Mouse (Mus musculus) cerebellum, postnatal 10 days (tissue): ENCODE measurements at regions not wholly inside any gene's neighbourhood (a gene's known extent, or its start where the extent isn't known, plus 50 kb on each side); places are given as distances from the start of the nearest gene placed in this dataset.

Experiments
- DNase-seq, 2 experiments: peaks; one replicate each; pipeline ENCODE4 v3.0.0; 2021; ENCODE audit warnings: mixed read lengths in 2 of 2

DNA sequence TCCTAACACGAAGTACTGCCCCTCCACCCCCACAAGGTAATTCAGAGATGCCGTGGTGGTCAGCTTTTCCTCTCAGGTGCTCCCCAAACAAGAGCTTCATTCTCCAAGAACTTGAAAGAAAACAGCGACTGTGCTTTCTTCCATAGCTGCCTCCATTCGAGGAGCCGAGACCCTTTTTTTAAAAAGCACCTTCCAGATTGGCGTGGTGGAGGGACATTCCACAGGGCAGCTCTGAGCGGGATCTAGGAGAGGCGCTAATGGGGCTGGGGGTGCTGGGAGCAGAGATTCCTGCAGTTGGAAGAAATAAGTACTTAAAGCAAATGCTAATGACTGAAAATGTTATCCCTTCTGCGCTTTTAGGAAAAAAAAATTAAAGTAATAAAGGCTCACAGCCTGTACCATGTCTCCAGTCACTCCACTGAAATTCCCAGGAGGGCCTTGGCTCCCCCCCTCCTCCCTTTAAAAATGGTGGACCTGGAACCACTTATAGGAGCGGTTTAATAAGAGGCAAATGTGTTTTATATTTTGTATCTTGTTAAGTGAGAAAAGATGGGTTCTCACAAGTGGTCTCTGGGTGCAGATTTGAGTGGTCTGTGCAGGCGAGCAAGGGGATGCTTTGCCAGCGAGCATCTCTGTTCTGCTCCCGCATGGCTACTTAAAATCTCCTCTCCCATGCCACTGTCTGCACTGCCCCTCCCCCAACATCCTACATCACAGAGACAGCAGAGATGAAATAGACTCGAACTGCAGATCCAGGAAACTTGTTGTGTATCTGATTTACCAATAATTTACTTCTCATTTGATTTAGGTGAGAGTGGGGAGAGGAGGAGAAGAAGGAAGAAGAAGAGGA lies 77.4 kb upstream of the Zfhx3 start:
- DNase-seq = no peak

DNA sequence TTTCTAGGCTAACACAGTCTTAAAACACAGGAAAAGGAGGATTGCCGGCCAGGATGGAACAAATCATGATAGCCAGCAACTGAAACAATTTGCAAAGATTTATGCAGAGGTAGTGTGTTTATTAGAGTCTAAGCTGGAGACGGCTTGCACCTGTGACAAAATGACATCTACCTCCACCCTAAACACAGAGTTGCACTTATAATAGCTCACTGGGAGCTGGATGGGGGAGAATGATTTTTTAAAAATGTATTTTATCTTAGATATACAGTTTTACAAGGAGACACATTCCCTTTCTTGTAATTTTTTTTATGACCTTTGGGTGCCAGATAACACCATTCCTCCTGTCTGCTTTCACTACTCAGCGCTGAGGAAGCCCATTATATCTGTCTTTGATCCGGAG lies 76.7 kb upstream of the Zfhx3 start:
- DNase-seq = no peak

DNA sequence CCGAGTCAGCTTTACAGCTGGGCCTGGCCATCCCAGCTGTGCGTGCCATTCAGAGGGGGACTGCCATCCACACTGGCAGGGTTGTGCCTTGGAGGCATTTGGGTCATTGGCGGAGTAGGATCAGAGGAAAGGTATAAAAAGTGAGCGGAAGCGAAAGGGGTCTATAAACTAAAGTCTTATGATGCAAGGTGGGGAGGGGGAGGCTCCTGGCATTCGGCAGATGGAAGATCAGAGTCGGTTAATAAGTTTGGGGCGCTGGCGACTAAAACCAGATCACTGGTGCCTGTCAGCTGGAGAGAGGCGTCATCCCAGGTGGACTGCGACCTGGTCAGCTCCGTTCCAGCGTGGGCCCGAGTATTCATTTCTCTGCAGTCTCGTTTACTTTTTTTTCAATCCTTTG lies 70.7 kb upstream of the Zfhx3 start:
- DNase-seq = no peak

DNA sequence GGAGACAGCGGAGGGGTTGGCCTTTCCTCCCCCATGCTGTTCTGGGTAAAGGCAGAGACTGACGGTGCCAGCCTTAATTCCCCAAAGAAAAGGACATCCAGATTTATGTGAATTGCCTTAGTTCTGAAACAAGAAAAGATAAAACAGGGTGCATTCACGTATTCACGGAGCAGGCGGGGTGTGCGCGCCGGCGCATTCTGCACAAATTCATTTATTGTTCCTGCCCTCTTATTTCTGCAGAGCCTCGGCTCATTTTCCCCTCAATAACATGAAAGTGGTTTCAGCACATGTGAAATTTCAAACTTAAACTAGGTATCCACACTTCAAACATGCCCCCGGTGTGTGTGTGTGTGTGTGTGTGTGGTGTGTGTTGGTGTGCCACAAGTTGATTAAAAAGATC lies 70.3 kb upstream of the Zfhx3 start:
- DNase-seq = no peak

DNA sequence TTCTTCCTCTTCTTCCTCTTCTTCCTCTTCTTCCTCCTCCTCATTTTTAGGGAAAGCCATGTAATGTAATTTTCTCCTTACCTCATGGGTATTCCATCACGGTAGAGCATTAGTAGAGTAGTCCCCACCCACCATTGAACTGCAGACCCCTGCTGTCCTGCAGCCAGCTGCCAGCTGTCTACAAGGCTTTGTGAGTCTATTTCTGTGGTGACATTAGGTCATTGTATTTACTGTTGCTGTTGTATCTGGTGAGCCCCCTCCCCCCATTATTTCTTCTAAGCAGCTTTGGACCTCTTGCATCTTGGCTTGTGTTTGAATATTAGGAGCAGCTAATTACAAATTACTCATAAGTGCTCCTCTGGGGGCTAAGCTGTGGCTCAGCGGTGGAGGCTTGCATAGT lies 66.0 kb upstream of the Zfhx3 start:
- no peak for DNase-seq

DNA sequence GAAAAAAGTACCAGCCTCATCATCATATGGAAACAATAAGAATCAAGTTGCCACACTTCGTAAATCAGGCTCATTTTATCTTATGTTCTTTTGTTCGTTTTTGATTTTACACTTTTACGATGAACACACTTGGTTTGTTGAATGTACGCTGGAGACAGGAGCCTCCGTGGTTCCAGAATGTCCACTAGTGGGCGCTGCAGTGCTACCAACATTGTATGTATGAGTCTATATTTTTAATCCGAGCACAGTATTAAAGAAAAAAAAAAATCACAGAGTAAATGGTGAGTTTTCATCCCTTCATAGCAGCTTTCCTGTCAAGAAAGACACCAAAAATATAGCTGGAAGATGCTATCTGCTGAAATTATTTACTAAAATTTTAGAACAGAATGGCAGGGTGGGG lies 60.6 kb upstream of the Zfhx3 start:
- peak; percentile 80 to 83 for DNase-seq

DNA sequence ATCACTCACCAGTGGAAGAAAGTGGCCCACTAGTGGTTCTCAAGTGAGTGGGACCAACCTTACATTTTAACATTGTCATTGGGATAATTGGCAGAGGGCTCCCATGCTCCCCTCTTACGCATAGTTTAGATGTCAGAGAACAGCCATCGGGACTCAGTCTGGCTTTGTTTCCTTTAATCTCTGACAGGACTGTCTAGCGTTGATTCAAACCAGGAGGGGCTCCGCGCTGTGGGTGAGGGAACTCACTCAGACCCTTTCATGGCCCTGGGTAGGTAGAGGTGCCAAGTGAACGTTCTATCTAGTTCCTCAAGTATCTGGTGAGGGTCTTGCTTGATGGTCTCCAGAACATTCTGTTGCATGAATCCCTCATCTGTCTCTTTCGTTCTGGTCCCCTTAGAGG lies 56.9 kb upstream of the Zfhx3 start:
- no peak for DNase-seq

DNA sequence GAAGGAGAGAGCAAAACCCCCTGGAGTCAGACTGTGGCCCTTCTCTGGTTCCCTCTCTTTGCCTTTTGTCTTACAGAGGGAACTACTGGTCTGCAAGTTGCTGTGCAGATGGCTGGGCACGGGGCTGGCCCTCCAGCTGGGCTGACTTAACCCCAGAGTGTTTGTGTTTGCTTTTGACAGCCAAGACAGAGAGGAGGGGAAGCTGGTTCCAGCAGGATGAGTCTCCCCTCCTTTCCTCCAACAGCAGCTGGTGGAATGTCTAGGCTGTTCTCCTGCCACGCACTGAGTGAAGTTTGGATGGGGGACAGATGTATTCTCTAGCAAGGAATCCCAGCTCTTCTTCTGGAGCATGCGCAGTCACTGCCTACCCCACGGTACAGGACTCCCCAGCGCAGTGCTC lies 56.5 kb upstream of the Zfhx3 start:
- DNase-seq = peak; percentile 15 to 56

DNA sequence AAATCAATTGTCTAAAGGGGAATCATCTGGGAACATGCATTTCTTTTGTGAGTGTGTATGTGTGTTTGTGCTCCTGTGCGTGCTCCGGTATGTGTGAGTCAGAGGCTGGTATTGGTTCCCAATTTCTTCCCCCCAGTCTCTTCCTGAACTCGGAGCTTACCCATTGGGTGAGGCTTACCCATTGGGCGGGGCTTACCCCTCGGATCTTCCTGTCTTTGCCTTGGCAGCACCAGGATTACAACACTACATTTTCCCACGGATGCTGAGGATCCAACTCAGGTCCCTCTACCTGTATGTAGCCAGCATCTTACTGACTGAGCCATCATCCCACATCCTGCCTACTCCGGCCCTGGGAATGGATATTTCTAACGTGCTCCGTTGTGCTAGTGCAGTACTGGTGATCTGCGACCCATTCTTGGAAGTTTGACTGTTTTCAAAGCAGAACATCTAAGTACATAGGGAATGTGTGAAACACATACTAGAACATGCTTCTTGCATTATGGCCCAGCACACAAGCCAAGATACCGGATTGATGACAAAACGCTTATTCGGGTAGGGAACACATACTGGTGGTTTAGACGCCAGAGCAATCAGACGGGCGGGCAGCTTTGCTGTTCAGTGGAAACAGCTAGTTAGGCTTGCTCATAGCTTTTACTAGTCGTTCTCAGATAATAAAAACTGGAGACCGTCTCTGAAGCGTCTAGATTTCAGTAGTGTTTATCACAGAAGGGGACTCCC lies 55.8 kb upstream of the Zfhx3 start:
- DNase-seq = no peak

DNA sequence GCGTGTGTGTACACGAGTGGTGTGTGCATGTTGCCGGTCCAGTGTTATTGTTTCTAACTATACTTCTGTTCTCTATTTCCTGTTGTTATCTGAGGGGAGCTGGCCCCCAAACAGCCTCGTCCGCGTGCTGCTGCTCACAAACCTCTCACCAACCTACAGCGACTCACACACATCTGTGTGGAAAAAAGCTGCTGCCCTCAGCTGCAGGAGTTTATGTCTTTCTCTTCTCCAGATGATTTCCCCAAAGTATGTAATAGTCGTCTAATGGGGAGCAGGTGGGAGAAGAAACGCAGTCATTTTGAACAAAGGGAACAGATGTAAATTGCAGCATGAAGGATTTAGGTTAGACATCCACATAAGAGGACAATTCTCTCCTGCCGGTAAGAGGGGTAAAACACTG lies 55.1 kb upstream of the Zfhx3 start:
- no peak for DNase-seq

DNA sequence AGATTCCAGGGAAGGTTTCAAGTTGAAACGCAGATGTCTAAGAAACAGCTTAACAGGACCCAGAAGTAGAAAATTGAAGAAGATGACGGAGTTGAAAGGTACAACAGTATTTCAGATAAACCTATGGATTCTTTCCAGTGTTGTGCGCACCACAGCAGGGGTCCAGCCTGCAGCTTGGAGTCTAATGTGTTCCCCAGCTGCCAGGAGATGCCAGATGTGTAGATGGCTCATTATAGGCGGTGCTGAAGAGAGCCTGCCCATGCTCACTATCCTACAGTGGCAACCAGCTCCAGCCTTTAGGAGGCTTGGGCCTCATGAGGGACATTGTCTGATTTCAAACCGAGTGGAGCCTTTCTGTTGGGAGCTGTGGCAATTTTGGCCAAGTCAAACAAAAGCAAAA lies 51.5 kb upstream of the Zfhx3 start:
- DNase-seq = no peak
